Mouse (Mus musculus) kidney, adult 9 months (tissue): ENCODE measurements around the gene Smad5.

Experiments
- DNase-seq: peaks from one replicate; pipeline ENCODE4 v3.0.0; 2022

Smad5 gene

DNA sequence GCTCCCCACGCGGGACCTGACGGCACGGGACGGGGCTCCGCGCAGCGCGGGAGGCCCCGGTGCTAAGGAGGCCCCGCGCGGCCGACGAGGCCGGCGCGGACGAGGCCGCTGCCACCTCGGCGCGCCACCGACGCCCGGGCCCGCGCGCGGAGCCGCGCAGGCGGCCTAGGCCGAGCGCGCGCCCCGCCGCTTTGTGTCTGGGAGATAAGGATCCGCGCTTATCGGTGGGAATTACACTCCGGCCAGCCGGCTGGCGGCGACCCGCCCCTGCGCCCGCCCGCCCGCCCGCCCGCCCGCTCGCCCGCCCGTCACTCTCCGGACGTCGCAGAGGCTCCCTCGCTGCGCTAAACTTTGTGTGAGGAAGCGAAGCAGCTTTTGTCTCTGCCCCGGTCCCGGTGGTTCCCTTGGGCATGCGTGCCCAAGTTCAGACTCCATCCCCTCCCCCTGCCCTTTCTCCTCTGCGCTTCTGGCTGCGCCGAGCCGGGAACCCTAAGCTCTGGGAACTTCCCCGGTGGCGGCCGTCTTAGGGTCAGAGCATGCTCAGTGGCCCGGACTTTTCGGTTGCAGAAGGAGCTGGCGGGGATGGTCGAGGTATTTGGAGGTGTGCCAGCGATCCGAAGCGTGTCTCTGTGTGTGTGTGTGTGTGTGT is 536 bp downstream of the Smad5 start:
- peak; percentile 86 for DNase-seq

DNA sequence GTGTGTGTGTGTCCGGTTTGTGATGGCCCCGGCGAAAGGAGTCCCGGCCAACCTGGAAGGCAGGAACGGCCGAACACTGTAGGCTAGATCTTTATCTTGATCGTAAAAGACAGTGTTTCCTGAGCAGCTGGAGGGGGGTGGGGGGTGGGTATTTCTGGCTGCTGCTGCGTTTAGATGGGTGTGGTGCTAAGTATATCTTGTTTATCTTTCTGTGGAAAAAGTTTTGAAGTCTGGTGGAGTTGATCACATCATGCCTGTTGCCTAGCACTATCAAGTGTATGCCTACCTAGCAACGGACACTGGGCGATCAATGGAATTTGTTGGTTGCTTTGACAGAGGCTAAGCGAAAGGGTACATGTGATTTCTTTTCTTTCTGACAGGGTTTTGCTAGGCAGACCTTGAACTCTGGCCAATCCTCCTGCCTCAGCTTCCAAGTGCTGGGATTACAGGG is 1.1 kb downstream of the Smad5 start:
- DNase-seq = peak; percentile 37

DNA sequence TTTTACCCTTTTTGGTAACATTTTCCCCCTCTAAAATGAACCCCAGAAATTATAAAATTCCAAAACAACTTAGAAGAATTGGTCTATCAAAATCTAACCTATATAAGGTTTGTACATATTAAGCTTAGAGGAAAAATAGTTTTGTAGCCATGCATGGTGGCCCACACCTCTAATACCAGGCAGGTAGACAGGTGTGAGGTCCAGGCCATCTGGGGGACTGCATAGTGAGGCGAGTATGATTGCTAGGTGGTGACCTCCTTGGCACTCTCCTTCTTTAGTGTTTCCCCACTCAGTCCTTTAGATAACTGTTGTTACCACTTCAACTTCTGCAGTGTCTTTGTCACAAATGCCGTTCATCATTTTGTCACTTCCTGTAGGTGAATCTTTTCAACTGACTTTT is 1.8 kb downstream of the Smad5 start:
- no peak for DNase-seq

DNA sequence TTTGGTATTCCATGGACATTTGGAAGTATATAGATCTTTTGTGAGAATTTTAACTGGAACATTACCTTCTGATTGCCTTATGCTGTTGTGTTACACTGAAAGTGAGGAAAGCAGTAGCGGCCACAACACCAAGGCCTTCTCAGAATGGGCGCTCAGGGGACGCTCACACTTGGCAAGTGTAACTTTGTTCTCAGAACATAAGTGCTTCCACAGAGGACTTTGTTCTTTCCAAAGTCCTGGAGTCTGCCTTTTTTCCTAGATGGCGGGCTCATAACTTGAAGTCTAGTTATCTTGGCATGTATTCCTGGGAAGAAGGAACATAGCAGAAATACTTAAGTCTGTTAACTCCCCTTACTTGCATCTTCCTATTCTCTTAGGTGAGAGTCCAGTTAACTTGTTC is 4.3 kb downstream of the Smad5 start:
- DNase-seq = peak; percentile 83

DNA sequence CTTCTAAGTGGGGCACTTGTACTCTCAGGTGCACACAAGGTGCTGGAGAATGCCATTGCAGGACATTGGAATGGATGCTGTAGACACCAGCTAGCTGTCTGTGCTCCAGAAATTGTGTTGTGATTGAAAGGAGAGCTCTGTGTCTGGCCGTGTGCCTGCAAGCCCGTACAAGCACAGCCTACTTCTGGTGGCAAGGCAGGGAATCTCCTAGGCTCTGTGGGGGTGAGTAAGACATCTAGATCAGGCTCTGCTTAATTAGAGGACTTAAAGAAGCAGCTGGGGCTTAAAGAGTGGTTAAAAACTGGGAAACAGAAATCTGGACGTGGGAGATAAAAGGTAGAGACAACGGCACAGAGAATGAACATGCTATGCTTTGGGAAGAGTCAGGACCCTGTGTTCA is 4.8 kb downstream of the Smad5 start:
- DNase-seq = no peak

DNA sequence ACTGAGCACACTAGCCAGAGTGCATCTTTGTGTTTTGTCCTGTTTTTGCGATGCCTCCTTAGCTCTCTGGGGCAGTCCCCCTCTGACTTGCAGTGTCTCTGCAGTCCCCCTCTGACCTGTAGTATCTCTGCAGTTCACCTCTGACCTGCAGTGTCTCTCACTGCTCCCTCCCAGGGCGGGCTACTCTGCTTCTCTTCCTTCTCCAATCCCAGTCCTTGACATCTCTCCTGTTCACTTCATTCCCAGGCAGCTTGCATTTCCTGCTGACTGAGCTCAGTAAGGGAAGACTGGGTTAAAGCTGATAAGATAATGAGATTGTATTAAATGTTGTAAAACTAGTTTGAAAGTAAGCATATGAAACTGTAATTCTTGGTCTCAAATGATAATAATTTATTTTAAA is 7.8 kb downstream of the Smad5 start:
- DNase-seq = no peak

DNA sequence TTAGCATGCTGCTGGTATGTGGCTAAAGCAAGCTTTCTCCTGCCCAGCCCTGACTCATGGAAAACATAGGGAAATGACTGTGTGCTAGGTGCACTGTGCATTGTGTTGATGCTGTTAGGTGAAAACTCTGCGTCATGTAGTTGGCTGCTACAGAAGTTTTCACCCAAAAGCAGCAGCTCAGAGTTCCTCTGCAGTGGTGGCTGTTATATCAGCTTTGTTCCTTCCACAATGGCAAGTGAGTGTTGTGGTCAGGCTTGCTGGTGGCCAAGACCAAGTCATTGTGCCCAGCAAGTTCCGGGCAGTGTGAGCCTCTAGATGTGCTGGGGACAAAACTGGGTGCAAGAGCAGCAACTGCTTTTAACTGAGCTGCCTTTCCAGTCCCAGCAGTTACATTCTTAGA is 9.4 kb downstream of the Smad5 start:
- no peak for DNase-seq

DNA sequence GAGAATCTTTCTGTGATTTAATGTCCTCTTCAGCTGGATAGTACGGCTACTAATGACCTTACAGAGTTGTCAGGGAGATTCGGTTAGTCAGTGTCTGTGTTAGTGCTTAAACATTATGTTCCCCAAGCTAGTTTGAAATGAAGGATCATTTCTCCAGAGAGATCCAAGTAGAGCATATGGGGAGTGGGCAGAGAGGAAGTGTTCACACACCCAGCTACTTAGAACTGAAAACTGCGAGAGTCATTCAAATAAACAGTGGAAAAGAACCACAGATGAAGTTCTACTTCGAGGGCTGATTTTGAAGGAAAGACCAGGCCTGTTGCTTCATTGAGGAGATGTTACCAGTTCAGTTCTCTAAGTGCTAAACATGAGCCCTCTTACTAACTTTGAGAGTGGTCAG is 23.7 kb downstream of the Smad5 start:
- no peak for DNase-seq

DNA sequence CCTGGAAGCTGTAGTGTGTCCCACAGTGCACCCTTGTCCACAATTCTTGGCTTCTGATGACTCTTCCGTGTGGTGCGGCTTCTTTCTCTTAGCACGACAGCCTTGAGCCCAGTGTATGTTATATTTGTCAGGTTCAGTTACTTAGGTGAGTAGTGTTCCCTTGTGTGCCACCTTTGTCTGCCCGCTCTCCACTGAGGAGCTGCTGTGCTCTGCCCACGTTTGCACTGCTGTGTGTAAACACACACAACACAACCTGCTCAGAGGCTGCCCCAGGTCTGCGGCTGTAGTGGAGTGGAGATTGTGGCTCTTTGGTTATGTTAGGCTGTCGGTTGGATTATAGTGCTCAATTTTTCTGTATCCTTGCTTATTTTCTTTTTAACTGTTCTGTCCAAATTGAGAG is 26.2 kb downstream of the Smad5 start:
- no peak for DNase-seq

DNA sequence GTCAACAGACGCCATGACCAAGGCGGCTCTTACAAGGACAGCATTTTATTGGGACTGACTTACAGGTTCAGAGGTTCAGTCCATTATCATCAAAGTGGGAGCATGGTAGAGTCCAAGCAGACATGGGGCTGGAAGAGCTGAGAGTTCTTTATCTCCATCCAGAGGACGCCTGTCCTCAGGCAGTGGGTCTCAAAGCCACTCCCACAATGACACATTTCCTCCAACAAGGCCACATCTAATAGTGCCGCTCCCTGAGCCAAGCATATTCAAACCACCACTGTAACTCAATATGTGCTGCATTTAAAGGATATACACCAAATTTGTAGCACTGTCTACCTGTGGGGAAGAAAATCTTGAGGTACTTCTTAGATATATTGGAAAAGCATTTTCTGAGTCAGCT is 31.8 kb downstream of the Smad5 start:
- DNase-seq = no peak

DNA sequence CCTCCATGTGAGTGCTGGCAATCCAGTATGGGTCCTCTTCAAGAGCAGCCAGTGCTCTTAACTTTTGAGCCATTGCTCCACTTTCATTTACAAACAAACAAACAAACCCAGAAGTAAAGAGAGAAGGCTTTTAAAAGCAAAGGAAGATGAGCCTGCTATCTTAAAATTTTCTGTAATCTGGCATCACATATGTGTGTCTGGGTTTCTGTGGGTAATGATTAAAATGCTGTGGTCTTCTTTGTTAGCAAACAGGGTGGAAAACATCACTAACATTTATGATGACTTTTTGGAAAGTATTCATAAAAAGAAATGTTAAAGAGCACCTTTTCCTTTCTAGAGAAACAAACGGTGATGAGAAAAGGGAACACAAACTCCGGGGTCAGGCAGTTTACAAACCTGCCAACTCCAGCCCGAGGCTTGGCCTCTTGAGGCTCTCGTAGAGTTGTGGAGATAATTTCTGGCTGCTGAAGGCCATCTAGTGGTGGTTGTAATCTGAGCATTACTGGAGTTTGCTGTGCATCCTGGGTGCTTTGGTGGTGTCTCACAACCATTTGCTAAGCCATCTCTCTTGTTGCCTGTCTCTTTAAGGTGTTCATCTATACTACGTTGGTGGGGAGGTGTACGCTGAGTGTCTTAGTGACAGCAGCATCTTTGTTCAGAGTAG is 32.5 kb downstream of the Smad5 start:
- DNase-seq = peak; percentile 66

DNA sequence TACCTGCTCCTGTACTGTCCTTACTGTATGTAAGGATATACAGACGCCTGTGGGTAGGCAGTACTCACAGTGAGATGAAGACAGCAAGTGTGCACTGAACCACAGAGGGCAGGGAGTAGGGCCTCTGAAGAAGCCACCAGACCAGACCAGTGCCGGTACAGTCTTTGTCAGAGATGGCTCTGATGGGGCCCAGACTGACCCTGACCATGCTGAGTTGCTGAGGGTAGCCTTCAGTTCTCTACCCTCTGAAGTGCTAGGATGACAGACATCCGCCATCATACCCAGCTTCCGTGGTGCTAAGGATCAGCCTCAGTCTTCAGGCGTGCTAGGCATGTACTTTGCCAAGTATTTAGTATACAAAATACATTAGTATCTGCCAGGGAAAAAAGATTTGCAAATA is 36.7 kb downstream of the Smad5 start:
- no peak for DNase-seq

DNA sequence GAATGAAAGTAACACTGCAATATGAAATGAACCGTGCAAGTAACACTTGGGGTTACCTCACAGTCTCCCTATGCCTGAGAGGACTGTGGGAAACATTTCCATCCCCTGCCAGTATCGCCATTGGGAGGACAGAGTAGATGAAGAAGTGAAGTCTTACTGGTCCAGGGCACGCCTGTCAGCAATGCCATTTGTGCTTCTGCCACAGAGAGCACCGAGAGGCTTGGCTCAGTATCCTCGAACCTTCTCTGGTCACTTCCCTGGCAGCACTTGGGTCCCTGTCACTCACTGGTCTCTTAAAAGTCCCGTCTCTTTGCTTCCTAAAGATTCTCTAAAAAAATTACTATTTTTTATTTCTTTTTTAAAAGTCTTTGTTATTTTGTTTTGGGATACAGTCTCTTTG is 37.7 kb downstream of the Smad5 start:
- DNase-seq = no peak

DNA sequence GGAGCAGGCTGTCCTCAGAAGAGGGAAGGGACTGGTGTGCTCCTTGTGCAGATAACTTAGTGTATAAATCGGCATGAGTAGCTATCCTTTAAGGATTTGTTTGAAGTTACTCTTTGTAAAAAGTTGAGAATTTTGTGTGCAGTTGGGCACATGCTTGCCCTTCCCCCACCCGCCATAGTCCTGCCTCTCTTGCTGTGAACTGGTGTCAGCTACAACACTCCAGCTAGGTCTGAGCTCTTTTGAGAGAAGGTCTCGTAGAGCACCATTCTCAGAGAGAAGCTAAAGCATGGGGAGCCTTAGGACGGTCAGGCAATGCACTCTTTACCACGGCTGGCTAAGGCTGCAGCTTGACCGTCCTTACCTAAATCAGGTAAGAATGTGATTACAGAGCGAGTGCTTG is 38.9 kb downstream of the Smad5 start:
- DNase-seq = no peak

DNA sequence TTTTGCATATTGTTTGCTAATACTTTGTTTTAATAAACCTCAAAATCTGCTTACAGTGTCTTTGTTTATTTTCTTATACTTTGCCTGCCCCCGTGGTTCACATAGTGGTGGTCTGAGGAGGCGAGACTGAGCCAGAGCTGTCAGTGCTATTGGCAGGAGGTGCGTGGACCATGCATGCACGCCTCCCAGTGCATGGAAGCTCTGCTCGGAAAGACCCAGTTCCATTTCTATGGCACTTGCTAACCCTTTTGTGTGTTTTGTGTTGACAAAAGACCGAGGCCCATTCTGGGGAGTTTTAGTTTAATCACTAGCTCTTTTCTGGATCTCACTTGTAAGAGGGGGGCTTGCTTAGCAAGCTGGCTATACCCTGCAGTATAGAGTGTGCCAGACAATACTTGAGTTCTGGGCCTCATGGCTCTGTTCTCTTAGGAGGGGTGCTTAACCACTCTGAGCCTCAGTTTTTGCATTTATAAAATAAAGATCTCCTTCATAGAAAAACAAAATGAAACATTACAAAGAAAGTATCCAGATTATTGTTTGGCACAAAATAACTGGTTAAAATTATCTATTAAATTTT is 39.6 kb downstream of the Smad5 start:
- DNase-seq = no peak

DNA sequence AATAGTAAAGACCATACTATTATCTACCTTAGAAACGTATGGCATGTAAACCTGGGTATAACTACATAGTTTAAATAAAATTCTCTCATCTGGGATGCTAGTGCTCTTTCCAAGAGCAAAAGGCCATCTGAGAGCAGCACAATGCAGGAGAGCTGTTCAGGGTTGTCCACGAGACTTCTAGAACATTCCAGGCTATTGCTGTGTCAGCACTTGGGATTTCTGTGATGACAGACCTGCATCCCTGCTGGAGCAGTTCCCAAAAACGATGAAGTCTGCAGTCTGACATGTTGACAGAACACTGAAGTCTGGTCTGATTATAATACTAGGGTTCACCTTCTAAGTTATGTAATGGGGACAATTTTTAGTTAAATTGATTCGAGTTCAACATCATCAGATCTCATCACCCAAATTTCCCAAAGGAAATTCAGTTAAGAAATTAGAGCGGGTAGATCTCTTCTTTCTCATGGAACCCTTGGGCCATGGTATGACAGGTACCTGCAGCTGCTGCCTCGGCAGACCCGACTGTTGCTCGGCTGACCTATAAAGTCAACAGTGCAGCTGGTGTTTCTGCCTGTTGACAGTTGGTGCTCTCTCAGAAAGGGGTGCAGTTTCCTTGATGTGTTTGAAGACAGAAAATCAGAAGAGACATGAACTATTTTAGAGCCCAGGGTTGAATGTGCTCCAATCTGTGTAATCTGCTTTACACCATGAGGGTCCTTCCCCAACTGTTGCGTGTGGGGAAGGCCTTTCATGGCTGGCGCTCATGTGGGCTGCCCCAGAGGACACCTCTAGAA is 44.1 kb downstream of the Smad5 start:
- peak; percentile 39 for DNase-seq

DNA sequence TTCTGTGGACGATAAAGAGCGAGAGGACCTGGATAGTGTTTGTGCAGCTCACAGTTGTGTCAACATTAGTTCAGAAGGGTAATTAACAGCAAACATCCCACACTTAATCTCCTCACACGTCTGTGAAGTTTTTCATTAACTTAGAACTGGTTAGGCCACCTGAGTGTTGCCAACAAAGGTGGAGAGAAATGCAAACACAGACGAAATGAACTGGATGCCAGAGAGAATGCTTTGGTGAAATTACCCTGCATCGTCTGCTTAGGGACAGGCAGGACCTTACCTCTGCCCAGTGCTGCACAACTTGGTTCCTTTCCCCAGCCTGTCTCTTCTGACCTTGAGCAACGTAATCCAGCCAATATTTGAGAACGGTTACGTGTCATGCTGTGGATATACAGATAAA is 44.7 kb downstream of the Smad5 start:
- peak; percentile 73 for DNase-seq

DNA sequence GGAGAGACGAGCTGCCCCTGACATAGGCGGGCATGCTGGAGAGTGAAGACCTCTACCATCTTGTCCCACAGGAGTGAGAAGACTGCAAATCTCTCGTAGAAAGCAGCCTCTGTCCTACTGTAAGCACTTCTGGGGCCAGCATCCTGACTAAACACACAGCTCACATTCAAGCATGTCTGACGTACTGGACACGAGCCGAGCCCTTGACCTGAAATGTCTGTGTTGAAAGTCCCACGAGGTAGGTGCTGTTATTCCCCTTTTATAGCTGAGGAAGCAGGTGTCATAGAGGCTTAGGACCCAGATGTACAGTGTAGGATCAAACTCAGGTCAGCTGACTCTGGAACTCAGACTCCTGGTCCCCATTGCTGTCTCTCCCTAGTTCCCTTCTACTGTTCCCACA is 46.6 kb downstream of the Smad5 start:
- DNase-seq = no peak

DNA sequence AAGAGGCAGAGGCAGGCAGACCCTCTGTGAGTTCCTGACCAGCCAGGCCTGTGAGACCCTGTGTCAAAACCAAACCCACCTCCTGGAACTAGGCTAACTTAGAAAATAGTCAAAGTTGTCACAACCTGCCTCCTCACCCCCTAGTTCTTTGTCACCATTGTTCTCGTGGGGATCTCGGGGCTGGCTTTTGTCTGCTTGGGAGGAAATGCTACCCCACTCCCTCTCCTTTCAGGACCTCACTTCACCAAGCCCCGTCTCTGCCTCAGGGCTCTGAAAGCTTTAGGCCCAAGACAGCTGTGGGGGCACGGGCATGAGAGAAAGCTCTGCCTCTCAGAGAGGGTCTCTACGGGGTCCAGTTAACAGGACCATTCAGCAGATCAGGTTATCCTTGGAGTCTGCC is 49.0 kb downstream of the Smad5 start:
- no peak for DNase-seq

DNA sequence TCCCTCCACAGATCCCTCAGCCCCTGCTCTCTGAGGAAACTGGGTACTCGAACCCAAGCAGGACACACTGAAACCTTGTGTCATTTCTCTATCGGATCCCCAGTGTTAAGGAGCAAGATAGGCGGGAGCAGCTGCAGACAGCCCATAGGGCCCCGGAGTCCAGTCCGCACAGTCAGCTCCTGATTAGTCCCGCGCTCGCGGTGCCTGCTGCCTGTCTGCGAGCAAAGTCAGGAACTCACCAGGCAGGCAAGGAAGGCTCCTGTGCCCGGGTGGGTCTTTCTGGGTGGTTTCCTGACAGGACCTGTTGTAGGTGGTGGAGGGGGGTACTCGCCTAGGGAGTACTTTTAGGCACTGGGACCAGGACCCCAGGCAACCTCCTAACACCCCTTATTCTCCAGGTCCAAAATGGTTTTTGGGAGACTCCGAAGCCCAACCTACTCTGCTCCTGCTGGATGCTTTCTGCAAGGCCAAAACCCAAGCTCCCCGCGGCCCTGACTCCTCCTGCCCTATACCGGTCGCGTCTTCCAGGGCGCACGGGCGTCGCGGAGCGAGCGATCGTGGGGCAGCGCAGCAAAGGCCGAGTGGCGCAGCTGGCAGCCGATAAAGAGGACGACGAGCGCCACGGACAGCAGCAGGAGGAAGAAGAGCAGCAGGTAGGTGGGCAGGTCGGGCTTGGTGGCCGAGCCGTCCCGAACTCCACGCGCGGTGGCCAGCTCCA is 49.8 kb downstream of the Smad5 start:
- DNase-seq = no peak

DNA sequence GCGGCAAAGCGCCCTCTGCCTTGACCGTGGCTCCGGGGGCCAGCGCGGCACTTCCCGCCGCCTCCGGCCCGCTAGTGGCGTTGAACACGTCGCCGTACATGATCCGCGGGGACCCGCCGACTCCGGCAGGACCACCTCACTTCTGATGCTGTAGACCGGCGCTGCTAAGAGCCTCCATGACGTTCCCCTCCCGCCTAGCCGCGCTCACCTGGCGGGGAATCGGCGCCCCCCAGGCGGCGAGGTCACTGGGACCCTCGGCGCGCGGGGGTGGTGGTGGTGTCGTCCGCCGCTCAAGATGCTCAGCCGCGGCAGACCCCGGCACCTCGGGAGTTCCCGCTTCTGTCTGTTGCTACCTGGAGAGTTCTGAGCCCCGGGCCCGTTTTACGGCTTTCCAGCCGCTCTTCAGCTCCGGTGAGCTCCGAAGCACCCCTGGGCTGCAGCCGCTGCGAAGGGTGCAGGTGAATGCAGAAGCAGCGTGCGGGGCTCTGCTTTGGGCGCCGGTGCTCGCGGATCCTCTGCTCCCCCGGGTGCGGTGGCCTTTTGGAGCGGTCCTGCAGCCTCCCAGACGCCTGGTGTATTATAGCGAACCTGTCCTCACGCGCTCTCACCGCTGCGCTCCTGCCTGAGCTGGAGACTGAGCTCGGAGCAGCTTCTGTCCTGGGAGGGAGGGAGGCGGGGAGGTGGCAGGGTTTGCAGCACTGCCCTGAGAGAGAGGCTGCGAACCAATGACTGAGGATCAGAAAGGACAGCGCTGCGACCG is 50.6 kb downstream of the Smad5 start, which contains the start of gene Gm45623:
Gene Gm45623, minus strand, starts transcription at position 636 of the 760 bp plus-strand sequence.
- no peak for DNase-seq

DNA sequence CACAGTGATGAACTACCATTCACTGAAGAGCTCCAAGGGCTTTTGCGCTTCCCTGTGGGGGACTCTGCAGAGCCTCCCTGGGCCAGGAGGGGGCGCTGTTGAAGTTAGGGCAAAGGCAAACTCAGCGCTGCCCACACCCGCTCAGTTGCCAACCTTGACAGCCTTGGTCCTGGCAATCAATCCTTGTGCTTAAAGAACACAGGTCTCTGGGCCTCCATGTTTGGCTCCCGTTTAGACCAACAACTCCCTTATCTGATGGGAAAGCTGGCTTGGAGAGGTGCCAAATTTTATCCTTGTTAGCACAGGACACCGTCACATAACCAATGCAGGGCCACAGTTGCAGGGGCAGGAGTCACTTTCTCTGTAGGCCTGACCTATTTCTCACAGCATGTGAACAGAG is 53.1 kb downstream of the Smad5 start:
- DNase-seq = peak; percentile 52
